Comparison of ENCODE assay signal across 7 mouse cellular contexts in genomic region chr11:78327634-78328511, GRCm38 (mm10). TPM values are rescaled to one million over a fixed set of nuclear protein-coding genes. Genes with fewer than 3 reads are reported as not detected.
DNase-seq lines count a peak whose midpoint lies in the region; ATAC-seq lines count a peak whose summit lies in the region.

TSS of gene Pigs (plus strand) at chr11:78328415.

- peak within 1 kb of the TSS; percentile 74 for H3K4me3 ChIP-seq in embryonic facial prominence, embryonic 11.5 days (ENCODE audit: low read depth, low read length)
- peak within 1 kb of the TSS; percentile 94 for H3K4me3 ChIP-seq in limb, embryonic 11.5 days (ENCODE audit: low read depth, low read length)
- H3K4me3 ChIP-seq in midbrain, embryonic 14.5 days (replicated peaks; ENCODE audit: low read depth, low read length), result peak within 1 kb of the TSS; percentile 82

- H3K9ac ChIP-seq in embryonic facial prominence, embryonic 11.5 days (replicated peaks; ENCODE audit: low read length), result peak within 1 kb of the TSS; percentile 82
- peak within 1 kb of the TSS; percentile 81 for H3K9ac ChIP-seq in limb, embryonic 11.5 days (ENCODE audit: low read length)
- H3K9ac ChIP-seq in midbrain, embryonic 14.5 days (replicated peaks; ENCODE audit: low read length), result peak within 1 kb of the TSS; percentile 81

- H3K4me2 ChIP-seq in embryonic facial prominence, embryonic 11.5 days (ENCODE audit: low read depth, low read length), result peak within 1 kb of the TSS; percentile 93
- H3K4me2 ChIP-seq in limb, embryonic 11.5 days (ENCODE audit: low read depth, severe bottlenecking), result peak within 1 kb of the TSS; percentile 95
- peak within 1 kb of the TSS; percentile 77 for H3K4me2 ChIP-seq in midbrain, embryonic 14.5 days (ENCODE audit: low read length)

- H3K4me1 ChIP-seq in embryonic facial prominence, embryonic 11.5 days (ENCODE audit: control insufficient read depth, insufficient read depth, low read length), result 0 out of 2 replicates have a peak, but pooled peaks cover 5% of the 10 kb centered on the region
- H3K4me1 ChIP-seq in limb, embryonic 11.5 days (ENCODE audit: control insufficient read depth, insufficient read depth, low read length), result peaks cover 1% of the 10 kb centered on the region; the same call in 1 of the 2 replicates
- H3K4me1 ChIP-seq in midbrain, embryonic 14.5 days (ENCODE audit: control insufficient read depth, insufficient read depth, low read length), result peaks cover 12% of the 10 kb centered on the region

- no peaks in the 10 kb centered on the region for H3K36me3 ChIP-seq in embryonic facial prominence, embryonic 11.5 days (replicated peaks; ENCODE audit: control insufficient read depth, insufficient read depth, low read depth, low read length)
- no peaks in the 10 kb centered on the region; the same call in 1 of the 2 replicates for H3K36me3 ChIP-seq in limb, embryonic 11.5 days (ENCODE audit: control insufficient read depth, insufficient read depth, low read length)
- 0 out of 2 replicates have a peak, but pooled peaks cover 2% of the 10 kb centered on the region for H3K36me3 ChIP-seq in midbrain, embryonic 14.5 days (ENCODE audit: control insufficient read depth, insufficient read depth, low read length)

- H3K27ac ChIP-seq in embryonic facial prominence, embryonic 11.5 days (replicated peaks; ENCODE audit: low read depth, low read length), result 0 out of 2 replicates have a peak within 1 kb of the TSS, but pooled peaks have one; percentile 8
- no peak within 1 kb of the TSS for H3K27ac ChIP-seq in limb, embryonic 11.5 days (replicated peaks; ENCODE audit: low read depth, low read length)
- H3K27ac ChIP-seq in midbrain, embryonic 14.5 days (replicated peaks; ENCODE audit: low read depth, low read length), result no peak within 1 kb of the TSS; the same call in 1 of the 2 replicates

- no peaks in the 10 kb centered on the region for H3K27me3 ChIP-seq in embryonic facial prominence, embryonic 11.5 days (ENCODE audit: control insufficient read depth, insufficient read depth, low read length)
- no peaks in the 10 kb centered on the region for H3K27me3 ChIP-seq in limb, embryonic 11.5 days (ENCODE audit: control insufficient read depth, insufficient read depth, low read length)
- H3K27me3 ChIP-seq in midbrain, embryonic 14.5 days (ENCODE audit: control insufficient read depth, insufficient read depth, low read length), result no peaks in the 10 kb centered on the region

- ATAC-seq in embryonic facial prominence, embryonic 11.5 days (replicated peaks; ENCODE audit: insufficient number of reproducible peaks, low FRiP score, low TSS enrichment, low read depth), result peak; percentile 92
- ATAC-seq in limb, embryonic 11.5 days (ENCODE audit: insufficient number of reproducible peaks, low FRiP score, low TSS enrichment, low read depth), result peak; percentile 94
- peak; percentile 95 for ATAC-seq in midbrain, embryonic 14.5 days (ENCODE audit: low FRiP score, low TSS enrichment)

- peak; percentile 98 for DNase-seq in adrenal gland, postnatal 14 days
- DNase-seq in embryonic facial prominence, embryonic 11.5 days (ENCODE audit: low spot score), result peak; percentile 97
- peak; percentile 100 for DNase-seq in heart, adult 11 months
- DNase-seq in kidney, adult 18-20 months, result peak; percentile 98
- DNase-seq in limb, embryonic 11.5 days (ENCODE audit: low spot score), result peak; percentile 99
- peak; percentile 98 for DNase-seq in midbrain, embryonic 14.5 days
- peak; percentile 95 to 97 for DNase-seq in spleen, adult 18-20 months

- no peaks in the 10 kb centered on the region for H3K9me3 ChIP-seq in embryonic facial prominence, embryonic 11.5 days (replicated peaks; ENCODE audit: control insufficient read depth, low read length)
- no peaks in the 10 kb centered on the region for H3K9me3 ChIP-seq in limb, embryonic 11.5 days (ENCODE audit: control insufficient read depth, low read length)
- H3K9me3 ChIP-seq in midbrain, embryonic 14.5 days (ENCODE audit: control insufficient read depth, low read length), result no peaks in the 10 kb centered on the region

- 13% methylated on average over 37 of the region's 37 CpGs for WGBS in embryonic facial prominence, embryonic 11.5 days
- 14% methylated on average over 37 of the region's 37 CpGs for WGBS in limb, embryonic 11.5 days
- 12% methylated on average over 37 of the region's 37 CpGs for WGBS in midbrain, embryonic 14.5 days

RNA-seq across cellular contexts. Expression of gene Pigs, which starts in this region (rescaled TPM):
- total RNA-seq in adrenal gland, postnatal 14 days (2021), result 43.0 and 47.6 TPM in 2 replicates
- 55.4 and 64.0 TPM in 2 replicates for polyA plus RNA-seq in embryonic facial prominence, embryonic 11.5 days (2014; fragmentation: Nextera tagmentation; extraction: Ambion mirVana)
- 69.2 and 70.2 TPM in 2 replicates for polyA plus RNA-seq in limb, embryonic 11.5 days (2014; fragmentation: Nextera tagmentation; extraction: Ambion mirVana)
- polyA plus RNA-seq in midbrain, embryonic 14.5 days (2014; fragmentation: Nextera tagmentation; extraction: Ambion mirVana), result 54.7 and 63.6 TPM in 2 replicates
